Mouse (Mus musculus) limb, embryonic 13.5 days (tissue): Measurements from ENCODE around the gene Cactin. TPM values are rescaled to one million over a fixed set of nuclear protein-coding genes. Genes with fewer than 3 reads are reported as not detected.

ENCODE experiments used
- ATAC-seq: fragments of 200-750 bp; cut with Nextera tagmentation; 2 replicates; pipeline ENCODE4 v1.8.0; 2017; ENCODE audit warnings: low read depth, moderate number of reproducible peaks, moderate TSS enrichment; ENCODE audit not compliant: low FRiP score
- H3K27ac ChIP-seq: fragments of 300-500 bp; sonication (generic); 2 replicates; pipeline ENCODE4 v1.5.1; 2015; ENCODE audit warnings: inconsistent platforms, mild to moderate bottlenecking, moderate library complexity
- H3K27me3 ChIP-seq: fragments of 300-500 bp; sonication (generic); 2 replicates; pipeline ENCODE4 v1.6.1; 2015; ENCODE audit warnings: mild to moderate bottlenecking, inconsistent platforms
- H3K36me3 ChIP-seq: fragments of 300-500 bp; sonication (generic); 2 replicates; pipeline ENCODE4 v1.6.1; 2015; ENCODE audit warnings: inconsistent platforms, mild to moderate bottlenecking, moderate library complexity
- H3K4me1 ChIP-seq: fragments of 300-500 bp; sonication (generic); 2 replicates; pipeline ENCODE4 v1.6.1; 2015; ENCODE audit warnings: inconsistent platforms
- H3K4me2 ChIP-seq: fragments of 300-500 bp; sonication (generic); replicated peaks from 2 replicates; pipeline ENCODE4 v1.6.1; 2015; ENCODE audit warnings: inconsistent platforms, mild to moderate bottlenecking, moderate library complexity
- H3K4me3 ChIP-seq: fragments of 300-500 bp; sonication (generic); 2 replicates; pipeline ENCODE4 v1.5.1; 2015; ENCODE audit warnings: moderate library complexity, mild to moderate bottlenecking, inconsistent platforms
- H3K9ac ChIP-seq: fragments of 300-500 bp; sonication (generic); 2 replicates; pipeline ENCODE4 v1.6.1; 2015; ENCODE audit warnings: mild to moderate bottlenecking, inconsistent platforms
- H3K9me3 ChIP-seq: fragments of 300-500 bp; sonication (generic); 2 replicates; pipeline ENCODE4 v1.6.1; 2016; ENCODE audit warnings: inconsistent platforms
- WGBS: fragments of 180-500 bp; shearing (Covaris S2); methylation state at CpG from one replicate; pipeline ENCODE4 v1.1.7; 2015; 5-methylcytosine and 5-hydroxymethylcytosine counted together
- polyA plus RNA-seq: library from polyadenylated mRNA; unstranded; fragments of >200 nt; fragmentation: Nextera tagmentation; extraction: Ambion mirVana; gene quantifications from 2 replicates; pipeline ENCODE4 v1.2.1, GENCODE M21; 2015

Cactin gene
- polyA plus RNA-seq, 1 experiment from 2014 or later = 41.8 TPM

DNA sequence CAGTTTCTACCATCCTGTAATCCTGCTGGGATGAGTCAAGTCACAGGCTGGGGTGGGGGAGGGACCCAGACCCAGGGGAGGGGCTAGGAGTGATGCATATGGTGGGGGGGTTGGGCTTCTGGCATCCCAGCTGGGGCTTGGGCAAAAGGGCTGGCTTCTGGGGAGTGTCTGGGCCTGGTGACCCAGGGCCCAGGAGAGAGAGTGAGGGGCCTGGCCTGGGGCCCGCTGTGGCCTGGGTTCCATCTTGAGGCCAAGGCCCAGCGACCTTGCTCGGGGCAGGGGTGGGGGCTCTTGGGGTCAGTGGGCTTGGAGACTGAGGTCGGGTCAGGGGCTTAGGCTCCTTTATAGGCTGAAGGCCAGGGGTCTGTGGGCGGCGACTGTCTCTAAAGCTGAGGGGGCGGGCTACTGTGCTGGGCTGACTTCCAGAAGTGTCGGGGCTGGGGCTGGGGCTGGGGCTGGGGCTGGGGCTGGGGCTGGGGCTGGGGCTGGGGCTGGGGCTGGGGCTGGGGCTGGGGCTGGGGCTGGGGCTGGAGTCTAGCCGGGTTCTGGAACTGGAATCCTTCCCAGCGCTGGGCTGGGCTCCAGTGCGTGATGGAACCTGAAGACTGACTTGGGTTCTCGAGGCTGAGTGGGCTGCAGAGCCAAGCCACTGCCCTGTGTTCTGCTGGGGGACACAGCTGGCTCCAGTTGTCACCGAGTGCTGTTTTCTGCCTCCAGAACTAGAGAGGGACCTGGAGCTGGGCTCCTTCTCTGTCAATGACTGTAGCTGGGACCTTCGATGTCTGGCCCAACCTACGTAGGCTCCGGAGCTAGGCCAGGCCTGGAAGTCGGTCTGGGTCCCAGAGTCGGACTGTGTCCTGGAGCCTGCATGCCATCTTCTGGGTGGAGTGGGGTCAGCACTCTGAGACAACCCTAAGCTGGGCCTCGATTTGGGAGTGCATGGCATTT, 14.8 kb downstream of the Cactin start:
- no peaks in the 10 kb centered on the region for H3K36me3 ChIP-seq
- peak overlapping the region; percentile 83 for H3K27ac ChIP-seq
- H3K9ac ChIP-seq = peak overlapping the region; percentile 45
- H3K4me1 ChIP-seq = peaks cover 26% of the 10 kb centered on the region
- 35% methylated on average over 17 of the region's 19 CpGs for whole genome bisulfite sequencing
- H3K4me2 ChIP-seq = peak overlapping the region; percentile 36
- peaks cover 61% of the 10 kb centered on the region for H3K27me3 ChIP-seq
- no peaks in the 10 kb centered on the region for H3K9me3 ChIP-seq
- H3K4me3 ChIP-seq = no peak overlapping the region
- peak; percentile 62 for ATAC-seq

DNA sequence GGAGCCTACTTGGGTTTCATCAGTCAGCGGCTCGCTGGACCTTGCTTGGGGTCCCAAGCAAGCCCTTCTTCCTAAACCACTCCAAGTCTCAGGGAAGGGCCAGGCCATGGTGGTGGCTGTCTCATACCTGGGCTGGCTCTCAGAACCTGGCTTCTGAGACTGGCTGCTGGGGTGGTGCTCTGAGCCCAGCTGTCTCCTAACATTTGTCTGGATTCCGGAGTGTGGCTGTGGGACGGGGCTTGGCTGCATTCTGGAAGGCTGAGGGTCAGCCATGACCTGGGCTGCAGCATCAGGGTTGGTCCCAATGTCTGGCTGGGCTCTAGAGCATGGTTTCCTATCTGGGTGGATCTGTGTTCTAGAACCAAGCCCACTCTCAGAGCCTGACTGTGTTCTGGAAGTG, 15.7 kb downstream of the Cactin start:
- no peaks in the 10 kb centered on the region for H3K36me3 ChIP-seq
- H3K27me3 ChIP-seq = peaks cover 68% of the 10 kb centered on the region
- H3K27ac ChIP-seq = peak overlapping the region; percentile 83
- H3K9me3 ChIP-seq = no peaks in the 10 kb centered on the region
- H3K4me1 ChIP-seq = peaks cover 26% of the 10 kb centered on the region
- H3K4me2 ChIP-seq = peak overlapping the region; percentile 36; the same call in 1 of the 2 replicates
- ATAC-seq = no peak
- 88% methylated on average over 4 of the region's 4 CpGs for WGBS
- H3K4me3 ChIP-seq = no peak overlapping the region
- no peak overlapping the region for H3K9ac ChIP-seq

DNA sequence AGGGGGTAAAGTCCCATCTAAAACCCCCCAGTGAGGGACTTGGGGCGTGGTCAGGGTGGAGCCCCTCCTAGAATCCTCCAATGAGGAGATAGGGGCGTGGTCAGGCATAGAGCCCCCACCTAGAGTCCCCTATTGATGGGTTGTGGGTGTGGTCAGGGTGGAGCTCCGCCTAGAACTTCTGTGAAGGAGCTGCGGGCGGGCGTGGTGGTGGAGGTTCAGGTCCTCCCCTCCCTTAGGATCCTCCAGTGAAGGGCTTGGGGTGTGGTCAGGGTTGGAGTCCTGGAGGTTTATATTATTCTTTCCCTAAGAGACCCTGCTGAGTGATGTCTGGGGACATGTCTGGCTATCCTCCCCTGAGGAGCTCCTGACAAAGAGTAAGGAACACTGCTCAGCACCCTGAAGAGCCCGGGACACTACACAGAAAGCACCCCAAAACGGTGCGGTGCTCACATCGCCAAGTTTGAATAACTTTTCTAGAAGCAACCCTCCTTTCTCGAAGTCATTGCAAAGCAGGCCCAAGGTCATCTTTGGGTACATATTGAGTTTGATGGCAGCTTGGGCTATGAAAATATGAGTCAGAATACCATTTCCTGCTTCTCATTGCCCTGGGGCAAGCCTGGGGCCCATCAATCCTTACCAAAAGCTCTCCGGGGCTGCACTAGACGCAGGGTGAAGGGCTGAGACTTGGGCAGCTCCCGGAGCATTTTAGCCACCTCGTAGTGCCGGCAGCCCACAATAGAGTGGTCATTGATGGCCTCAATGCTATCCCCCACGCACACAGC, 19.8 kb downstream of the Cactin start:
- no peaks in the 10 kb centered on the region for H3K9me3 ChIP-seq
- 47% methylated on average over 17 of the region's 17 CpGs for WGBS
- H3K4me3 ChIP-seq = no peak overlapping the region
- H3K27ac ChIP-seq = no peak overlapping the region
- H3K27me3 ChIP-seq = peaks cover 79% of the 10 kb centered on the region
- no peak for ATAC-seq
- no peak overlapping the region for H3K9ac ChIP-seq
- no peak overlapping the region for H3K4me2 ChIP-seq
- H3K4me1 ChIP-seq = peaks cover 18% of the 10 kb centered on the region
- H3K36me3 ChIP-seq = peaks cover 8% of the 10 kb centered on the region

DNA sequence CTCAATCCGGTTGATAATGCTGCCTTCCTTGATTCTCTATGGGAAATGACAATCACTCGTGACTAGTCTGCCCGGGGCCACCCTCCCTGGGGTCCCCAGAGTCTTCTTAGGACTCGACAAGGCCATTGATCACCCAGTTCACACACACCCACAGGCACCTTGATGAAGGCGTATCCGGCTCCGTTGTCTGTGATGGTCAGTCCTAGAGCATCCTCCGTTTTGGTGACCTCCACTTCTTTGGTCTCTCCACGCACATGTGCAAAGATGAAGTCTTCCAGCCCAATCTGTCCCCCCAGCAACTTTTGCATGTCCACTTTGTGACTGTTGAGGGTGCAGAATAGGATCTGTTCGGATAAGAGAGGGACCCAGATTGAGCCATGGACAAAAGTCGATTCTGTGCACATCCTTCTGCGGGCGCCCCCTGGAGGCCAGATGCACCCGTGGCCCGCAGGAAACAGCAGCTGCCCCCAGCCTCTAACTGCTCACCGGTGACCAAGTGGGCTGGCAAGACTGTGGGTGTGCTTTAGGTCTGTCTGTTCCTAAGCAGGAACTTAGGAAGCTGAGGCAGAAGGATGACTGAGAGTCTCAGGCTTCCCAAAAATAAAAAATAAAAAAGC, 20.5 kb downstream of the Cactin start:
- Histone ChIP-seq H3K4me1 (peaks cover 16% of the 10 kb centered on the region), H3K27me3 (peaks cover 86% of the 10 kb centered on the region), H3K4me2 (no peak overlapping the region), H3K36me3 (peaks cover 8% of the 10 kb centered on the region), H3K9ac (no peak overlapping the region), H3K27ac (no peak overlapping the region), H3K9me3 (no peaks in the 10 kb centered on the region), H3K4me3 (no peak overlapping the region)
- WGBS = 34% methylated on average over 16 of the region's 16 CpGs
- no peak for ATAC-seq

DNA sequence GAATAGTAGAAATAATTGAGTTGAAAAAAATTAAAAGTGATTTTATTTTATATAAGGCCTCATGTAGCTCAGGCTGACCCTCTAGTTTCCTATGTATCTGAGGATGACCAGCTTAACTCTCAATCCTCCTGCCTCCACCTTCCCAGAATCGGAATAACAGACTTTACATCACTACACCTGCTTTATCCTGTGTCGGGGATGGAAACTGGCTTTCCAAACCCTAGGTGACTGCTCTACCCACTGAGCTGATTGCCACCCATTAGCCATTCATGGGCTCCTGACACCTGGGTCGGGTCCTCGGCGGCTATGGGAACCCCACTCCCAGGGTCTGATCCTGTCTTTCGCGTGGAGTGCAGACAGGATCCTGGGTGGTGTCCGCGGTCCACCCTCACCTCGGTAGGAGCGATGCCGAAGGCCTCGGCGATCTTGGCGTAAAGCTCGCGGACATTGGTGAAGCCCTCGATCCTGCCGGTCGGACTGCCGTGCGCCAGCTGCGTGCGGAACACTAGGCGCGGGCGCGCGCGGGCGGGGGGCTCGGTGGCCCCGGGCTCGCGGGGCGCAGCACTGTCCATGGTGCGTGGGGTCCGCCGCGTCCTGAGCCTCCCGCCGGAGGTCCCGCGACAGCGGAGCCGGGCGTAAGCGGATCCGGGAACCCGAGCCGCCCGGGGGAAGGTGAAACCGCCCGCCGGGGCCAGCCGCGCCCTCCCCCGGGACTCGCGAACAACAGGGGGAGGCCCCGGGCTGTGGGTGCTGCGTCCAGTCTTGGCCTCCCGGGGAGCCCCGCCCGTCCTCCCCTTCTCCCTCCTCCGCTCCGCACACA, 22.0 kb downstream of the Cactin start, which contains the start of gene Gipc3:
TSS of gene Gipc3 (minus strand) at position 581 of the 820 bp plus-strand sequence.
- H3K27me3 ChIP-seq = peaks cover 84% of the 10 kb centered on the region
- peak within 1 kb of the TSS; percentile 44 for H3K4me3 ChIP-seq
- peak within 1 kb of the TSS; percentile 76 for H3K4me2 ChIP-seq
- no peaks in the 10 kb centered on the region for H3K9me3 ChIP-seq
- peaks cover 16% of the 10 kb centered on the region for H3K36me3 ChIP-seq
- no peak within 1 kb of the TSS for H3K27ac ChIP-seq
- H3K4me1 ChIP-seq = peaks cover 27% of the 10 kb centered on the region
- WGBS = 4% methylated on average over 60 of the region's 67 CpGs
- peak within 1 kb of the TSS; percentile 67 for H3K9ac ChIP-seq
- ATAC-seq = no peak

DNA sequence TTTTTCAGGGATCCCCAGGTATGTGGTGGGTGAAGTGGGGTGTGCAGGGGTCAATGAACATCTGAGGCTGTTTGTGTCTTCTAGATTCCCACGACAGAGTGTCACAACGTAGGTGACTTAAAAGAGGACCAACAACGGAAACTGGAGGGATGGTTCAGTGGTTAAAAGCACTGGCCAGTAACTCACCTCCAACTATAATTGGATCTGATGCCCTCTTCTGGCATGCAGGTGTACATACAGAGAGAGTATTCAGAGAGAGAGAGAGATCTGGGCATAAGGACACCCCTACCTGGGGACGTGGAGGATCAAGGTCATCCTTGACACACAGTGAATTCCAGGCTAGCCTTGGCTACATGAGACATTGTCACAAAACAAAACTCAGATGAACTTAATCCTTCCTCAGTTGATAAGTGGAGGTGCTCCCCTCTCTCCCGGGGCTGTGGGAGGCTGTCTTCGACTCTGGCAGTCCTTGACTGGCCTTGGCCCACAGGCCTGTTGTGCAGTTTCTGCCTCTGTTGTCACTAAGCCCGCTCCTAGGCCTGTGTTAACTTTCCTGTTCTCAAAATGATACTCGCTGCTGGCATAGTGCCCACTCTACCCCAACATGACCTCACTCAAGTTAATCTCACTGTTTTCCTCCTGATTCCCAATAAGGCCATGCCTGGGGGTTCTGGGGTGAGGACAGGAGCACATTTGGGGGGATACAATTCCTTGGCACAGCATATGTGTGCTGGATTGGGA, 23.7 kb downstream of the Cactin start:
- Histone ChIP-seq H3K27ac (no peak overlapping the region), H3K9me3 (no peaks in the 10 kb centered on the region), H3K4me3 (no peak overlapping the region), H3K27me3 (peaks cover 74% of the 10 kb centered on the region), H3K4me2 (no peak overlapping the region), H3K9ac (no peak overlapping the region), H3K36me3 (peaks cover 23% of the 10 kb centered on the region), H3K4me1 (peaks cover 40% of the 10 kb centered on the region)
- no peak for ATAC-seq
- WGBS = 54% methylated on average over 8 of the region's 8 CpGs

DNA sequence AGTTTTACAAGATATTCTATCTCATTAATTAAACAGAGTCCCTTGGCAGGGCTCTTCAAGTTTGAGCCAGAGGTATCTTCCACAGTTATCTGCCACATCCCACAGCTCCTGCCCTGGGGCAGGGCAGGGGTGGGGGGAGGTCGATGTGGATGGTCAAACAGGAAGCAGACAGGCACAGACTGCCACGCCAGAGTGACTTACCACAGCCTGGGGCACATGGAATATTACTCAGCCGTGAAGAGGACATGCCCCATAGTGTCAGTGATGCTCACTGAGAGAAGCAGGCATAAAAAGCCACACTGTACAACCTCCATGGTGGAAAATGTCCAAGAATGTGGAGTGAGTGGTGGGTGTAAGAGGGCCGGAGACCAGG, 24.2 kb downstream of the Cactin start:
- peaks cover 41% of the 10 kb centered on the region for H3K4me1 ChIP-seq
- ATAC-seq = no peak
- H3K4me3 ChIP-seq = no peak overlapping the region
- 81% methylated on average over 4 of the region's 4 CpGs for WGBS
- H3K27ac ChIP-seq = no peak overlapping the region
- H3K9ac ChIP-seq = no peak overlapping the region
- H3K4me2 ChIP-seq = no peak overlapping the region
- peaks cover 23% of the 10 kb centered on the region for H3K36me3 ChIP-seq
- peaks cover 71% of the 10 kb centered on the region for H3K27me3 ChIP-seq
- no peaks in the 10 kb centered on the region for H3K9me3 ChIP-seq

DNA sequence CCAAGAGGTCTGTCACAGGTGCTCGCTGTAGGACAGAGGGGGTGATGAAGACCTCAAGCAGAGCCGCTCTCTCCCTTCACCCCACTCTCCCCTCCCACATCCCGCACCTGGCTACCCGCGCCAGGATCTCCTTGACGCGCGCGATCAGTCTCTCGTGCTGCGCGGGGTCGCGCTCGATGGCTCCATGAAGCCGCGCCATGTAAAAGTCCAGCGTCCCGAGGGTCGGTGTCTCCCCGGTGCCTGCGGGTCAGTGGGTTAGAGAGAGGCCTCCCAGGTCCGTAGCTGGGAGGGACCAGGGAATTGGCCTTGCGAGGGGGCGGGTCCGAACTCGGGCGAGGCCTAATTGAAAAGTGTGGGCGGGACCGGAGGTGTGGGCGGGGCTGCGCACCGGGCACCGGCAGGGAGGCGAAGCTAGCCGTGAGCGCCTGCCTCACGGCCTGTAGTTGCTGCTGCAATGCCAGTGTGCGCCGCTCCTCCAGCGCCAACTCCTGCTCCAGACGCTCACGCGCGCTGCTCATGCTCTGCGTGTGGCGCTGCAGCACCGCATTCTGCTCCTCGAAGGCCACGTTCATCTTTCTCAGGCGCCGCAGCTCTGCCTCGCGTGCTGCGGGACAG, 25.7 kb downstream of the Cactin start:
- Histone ChIP-seq H3K27me3 (peaks cover 57% of the 10 kb centered on the region), H3K9me3 (no peaks in the 10 kb centered on the region), H3K4me2 (peak overlapping the region; percentile 63), H3K4me3 (peak overlapping the region; percentile 37), H3K36me3 (peaks cover 23% of the 10 kb centered on the region), H3K9ac (peak overlapping the region; percentile 58), H3K4me1 (peaks cover 41% of the 10 kb centered on the region), H3K27ac (no peak overlapping the region)
- no peak for ATAC-seq
- WGBS = 6% methylated on average over 55 of the region's 55 CpGs

DNA sequence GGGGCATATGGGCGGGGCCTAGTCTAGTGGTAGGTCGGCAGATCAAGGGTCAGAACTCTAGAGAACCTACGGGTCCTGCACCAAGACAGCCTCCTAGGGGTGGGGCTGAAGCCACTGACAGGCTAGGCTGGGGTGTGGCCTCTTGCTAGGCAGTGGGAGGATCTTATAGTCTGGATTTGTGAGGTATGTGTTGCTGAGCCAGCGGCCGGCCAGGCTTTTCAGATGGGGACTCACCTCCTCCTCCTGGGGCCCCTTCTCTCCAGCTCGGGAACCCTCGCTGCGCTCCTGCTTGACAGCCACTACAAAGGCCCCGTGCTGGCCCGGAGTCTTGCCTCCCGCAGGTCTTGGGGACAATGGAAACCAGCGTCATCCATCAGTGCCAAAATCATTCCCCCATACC, 28.2 kb downstream of the Cactin start:
- peak overlapping the region; percentile 93 for H3K4me2 ChIP-seq
- H3K27ac ChIP-seq = 0 out of 2 replicates have a peak overlapping the region, but pooled peaks have one; percentile 15
- H3K9me3 ChIP-seq = no peaks in the 10 kb centered on the region
- 7% methylated on average over 12 of the region's 12 CpGs for WGBS
- H3K27me3 ChIP-seq = peaks cover 31% of the 10 kb centered on the region
- H3K4me3 ChIP-seq = peak overlapping the region; percentile 88
- peak overlapping the region; percentile 94 for H3K9ac ChIP-seq
- ATAC-seq = no peak
- peaks cover 34% of the 10 kb centered on the region for H3K4me1 ChIP-seq
- peaks cover 23% of the 10 kb centered on the region for H3K36me3 ChIP-seq

DNA sequence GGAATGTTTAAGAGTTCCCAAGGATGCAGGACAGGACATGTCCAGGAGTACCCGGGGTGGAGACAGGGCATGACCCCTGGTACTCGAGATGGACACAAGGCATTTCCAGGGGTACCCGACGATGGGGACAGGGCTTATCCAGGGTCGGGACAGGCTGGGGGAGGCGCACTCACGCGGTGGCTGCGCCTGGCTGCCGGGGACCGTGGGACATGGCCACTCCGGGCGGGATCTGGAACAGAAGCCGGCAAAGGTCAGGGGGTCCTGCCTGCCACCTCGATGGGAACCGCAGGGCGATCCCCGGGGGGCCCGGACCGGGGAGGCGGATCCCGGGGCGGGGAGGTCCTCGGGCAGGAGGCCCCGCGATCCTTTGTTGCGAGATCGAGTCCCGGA, 29.1 kb downstream of the Cactin start:
- H3K9ac ChIP-seq = peak overlapping the region; percentile 94
- H3K4me1 ChIP-seq = peaks cover 36% of the 10 kb centered on the region
- H3K4me3 ChIP-seq = peak overlapping the region; percentile 88
- H3K9me3 ChIP-seq = no peaks in the 10 kb centered on the region
- peaks cover 23% of the 10 kb centered on the region for H3K36me3 ChIP-seq
- peaks cover 24% of the 10 kb centered on the region for H3K27me3 ChIP-seq
- peak overlapping the region; percentile 93 for H3K4me2 ChIP-seq
- under 1% methylated on average over 25 of the region's 29 CpGs for WGBS
- peak; percentile 28 for ATAC-seq
- H3K27ac ChIP-seq = peak overlapping the region; percentile 63
